Comparison of ENCODE assay signal across 8 mouse cellular contexts in genomic region chr8:9770999-9771605, GRCm38 (mm10). TPM values are rescaled to one million over a fixed set of nuclear protein-coding genes. Genes with fewer than 3 reads are reported as not detected.
DNase-seq lines count a peak whose midpoint lies in the region; ATAC-seq and TF ChIP-seq lines count a peak whose summit lies in the region.

Gene Fam155a, minus strand, starts transcription at chr8:9771161.

- peak within 1 kb of the TSS; percentile 68 for H3K4me2 ChIP-seq in kidney, postnatal 0 days (ENCODE audit: low read length)
- peak within 1 kb of the TSS; percentile 89 for H3K4me2 ChIP-seq in neural tube, embryonic 14.5 days (ENCODE audit: low read depth, low read length)

- no peaks in the 10 kb centered on the region for H3K9me3 ChIP-seq in kidney, postnatal 0 days (replicated peaks; ENCODE audit: low read length)
- no peaks in the 10 kb centered on the region for H3K9me3 ChIP-seq in neural tube, embryonic 14.5 days (ENCODE audit: control insufficient read depth, low read length)

- ATAC-seq in kidney, postnatal 0 days (replicated peaks; ENCODE audit: low FRiP score, low read depth) = no peak
- ATAC-seq in neural tube, embryonic 14.5 days (ENCODE audit: low read depth) = peak; percentile 79

- peaks cover 13% of the 10 kb centered on the region; the same call in 1 of the 2 replicates for H3K4me1 ChIP-seq in kidney, postnatal 0 days (replicated peaks; ENCODE audit: insufficient read depth, low read length)
- no peaks in the 10 kb centered on the region for H3K4me1 ChIP-seq in neural tube, embryonic 14.5 days (ENCODE audit: control insufficient read depth, insufficient read depth, low read length)

- H3K4me3 ChIP-seq in kidney, postnatal 0 days (replicated peaks; ENCODE audit: low read depth, low read length) = peak within 1 kb of the TSS; percentile 43
- peak within 1 kb of the TSS; percentile 61 for H3K4me3 ChIP-seq in neural tube, embryonic 14.5 days (ENCODE audit: low read depth, low read length)

- DNase-seq in kidney, postnatal 0 days (ENCODE audit: low spot score) = peak; percentile 2
- DNase-seq in kidney, adult 9 months = no peak
- peak; percentile 26 to 47 for DNase-seq in cerebellum, postnatal 4 days (ENCODE audit: low spot score in 2 of 2)
- peak; percentile 28 to 57 for DNase-seq in frontal cortex, postnatal 36 days (ENCODE audit: low spot score in 2 of 2)
- peak; percentile 41 to 54 for DNase-seq in left cerebral cortex, postnatal 14 days (ENCODE audit: low spot score in 2 of 2)
- DNase-seq in spleen, postnatal 36 days (ENCODE audit: low spot score in 2 of 2) = no peak
- no peak for DNase-seq in urinary bladder, adult 18-20 months (ENCODE audit: low spot score in 2 of 2)

- H3K9ac ChIP-seq in kidney, postnatal 0 days (ENCODE audit: low read depth, low read length) = no peak within 1 kb of the TSS
- peak within 1 kb of the TSS; percentile 77 for H3K9ac ChIP-seq in neural tube, embryonic 14.5 days (replicated peaks; ENCODE audit: low read depth, low read length)

- intact Hi-C loops in left cerebral cortex, postnatal 14 days (cut with DNase I) = loop anchor here (5.0 kb wide), 2 partner anchors 161 to 424 kb away; no protein-coding TSS in a partner anchor

- no peak within 1 kb of the TSS for H3K27ac ChIP-seq in kidney, postnatal 0 days
- peak within 1 kb of the TSS; percentile 89 for H3K27ac ChIP-seq in neural tube, embryonic 14.5 days (ENCODE audit: low read depth, low read length)

- TF ChIP-seq CTCF in kidney, postnatal 0 days (IDR thresholded peaks at IDR 0.05; ENCODE audit: low read depth) = no peak

- peaks cover 25% of the 10 kb centered on the region for H3K27me3 ChIP-seq in kidney, postnatal 0 days (ENCODE audit: insufficient read depth, low read length)
- H3K27me3 ChIP-seq in neural tube, embryonic 14.5 days (ENCODE audit: control insufficient read depth, insufficient read depth, low read length) = no peaks in the 10 kb centered on the region

- WGBS in kidney, postnatal 0 days = 1% methylated on average over 19 of the region's 29 CpGs
- WGBS in neural tube, embryonic 14.5 days = under 1% methylated on average over 26 of the region's 29 CpGs

- H3K36me3 ChIP-seq in kidney, postnatal 0 days (ENCODE audit: insufficient read depth, low read length) = no peaks in the 10 kb centered on the region
- no peaks in the 10 kb centered on the region for H3K36me3 ChIP-seq in neural tube, embryonic 14.5 days (ENCODE audit: control insufficient read depth, insufficient read depth, low read length)

RNA-seq across cellular contexts. Expression of gene Fam155a, which starts in this region (rescaled TPM):
- polyA plus RNA-seq in kidney, postnatal 0 days (2015; fragmentation: Nextera tagmentation; extraction: Ambion mirVana) = 0.13 and 0.14 TPM in 2 replicates
- 100 to 1,000 TPM in 1 of 2 experiments, 10 to 100 TPM in 1; 93.7 to 104 TPM for total RNA-seq in left cerebral cortex, postnatal 14 days (2021)
- polyA plus RNA-seq in neural tube, embryonic 14.5 days (2014; fragmentation: Nextera tagmentation; extraction: Ambion mirVana) = 30.5 and 33.4 TPM in 2 replicates

Comparison
In these comparisons a context has a peak if more than half of its experiments do, and no peak if none do; other contexts are left out.
1. RNA of gene Fam155a (polyA plus RNA-seq): 30.5 to 33.4 TPM in neural tube, embryonic 14.5 days; 0.13 to 0.14 TPM in kidney, postnatal 0 days; every median in the first group is over 10 times any median in the second.
2. Peak in DNase-seq, H3K4me3 ChIP-seq and H3K4me2 ChIP-seq in kidney, postnatal 0 days; RNA of the gene not detected or under 1 TPM.
3. DNase-seq: peak in cerebellum, postnatal 4 days (2 of 2), frontal cortex, postnatal 36 days (2 of 2) and left cerebral cortex, postnatal 14 days (2 of 2); none in kidney, adult 9 months (single experiment), spleen, postnatal 36 days (0 of 2) and urinary bladder, adult 18-20 months (0 of 2).